Mouse (Mus musculus) megakaryocyte, adult 5-6 weeks (primary cell): ENCODE results near the gene Tm9sf1. TPM values are rescaled to one million over a fixed set of nuclear protein-coding genes. Genes with fewer than 3 reads are reported as not detected.

Experiments used
- ATAC-seq: 2 replicates; pipeline ENCODE4 v1.8.0; 2016; ENCODE audit warnings: mild to moderate bottlenecking, inconsistent platforms; ENCODE audit not compliant: poor library complexity, severe bottlenecking
- total RNA-seq, 2 experiments: library from RNA; stranded (forward) in 1 of 2; stranded (reverse) in 1 of 2; fragments of 153-499, 151-499 nt in 1 of 2; fragments of 221-1000, 200-1000 nt in 1 of 2; gene quantifications; 2 replicates each; pipeline versions ENCODE4 v1.2.3 to v1.2.4; 2015 to 2017

Gene Tm9sf1
- total RNA-seq, 2 experiments from 2014 or later, result 41.1 to 50.8 TPM

GRCm38 (mm10) chr14:55591331-55591891 lies 52.2 kb downstream of the Tm9sf1 start, which contains the start of gene Rnf31:
TSS of gene Rnf31 (plus strand) at chr14:55591708.
- ATAC-seq, result peak; percentile 81

- peak; percentile 77 for ATAC-seq
Measured at GRCm38 (mm10) chr14:55590748-55591330, 52.8 kb downstream of the Tm9sf1 start, which contains the start of gene Psme2. TSS of gene Psme2 (minus strand) at chr14:55591113.

GRCm38 (mm10) chr14:55589771-55590448 lies 53.7 kb downstream of the Tm9sf1 start:
- ATAC-seq, result no peak

- no peak for ATAC-seq
Measured at GRCm38 (mm10) chr14:55589271-55589670, 54.3 kb downstream of the Tm9sf1 start.

GRCm38 (mm10) chr14:55586149-55586548 lies 57.5 kb downstream of the Tm9sf1 start:
- no peak for ATAC-seq

Other genes with a start within 250 kb of the Tm9sf1 start
Only the 30 nearest of the 34 such genes appear.
- gene Dhrs4, start 165.0 kb downstream of the Tm9sf1 start, total RNA-seq (2015), result 31.2 and 34.4 TPM in 2 replicates
- gene Dhrs4, start 165.0 kb downstream of the Tm9sf1 start, total RNA-seq (2017), result 43.1 and 47.6 TPM in 2 replicates
- 0.16 and 1.5 TPM in 2 replicates for gene Carmil3, start 153.2 kb downstream of the Tm9sf1 start, total RNA-seq (2015)
- 0.15 TPM in 1 of 2 replicates, not detected in the other for gene Carmil3, start 153.2 kb downstream of the Tm9sf1 start, total RNA-seq (2017)
- not detected in 2 replicates for gene Cpne6, start 133.4 kb downstream of the Tm9sf1 start, total RNA-seq (2015)
- not detected in 2 replicates for gene Cpne6, start 133.4 kb downstream of the Tm9sf1 start, total RNA-seq (2017)
- not detected in 2 replicates for gene Nrl, start 118.8 kb downstream of the Tm9sf1 start, total RNA-seq (2015)
- not detected in 2 replicates for gene Nrl, start 118.8 kb downstream of the Tm9sf1 start, total RNA-seq (2017)
- gene Pck2, start 103.5 kb downstream of the Tm9sf1 start, total RNA-seq (2015), result 11.7 and 16.0 TPM in 2 replicates
- gene Pck2, start 103.5 kb downstream of the Tm9sf1 start, total RNA-seq (2017), result 26.3 and 30.3 TPM in 2 replicates
- 41.6 and 47.3 TPM in 2 replicates for gene Dcaf11, start 83.8 kb downstream of the Tm9sf1 start, total RNA-seq (2015)
- 43.5 and 107 TPM in 2 replicates for gene Dcaf11, start 83.8 kb downstream of the Tm9sf1 start, total RNA-seq (2017)
- 2.1 and 4.1 TPM in 2 replicates for gene A730061H03Rik, start 83.4 kb downstream of the Tm9sf1 start, total RNA-seq (2015)
- 2.6 and 9.3 TPM in 2 replicates for gene A730061H03Rik, start 83.4 kb downstream of the Tm9sf1 start, total RNA-seq (2017)
- 0.33 TPM in 1 of 2 replicates, not detected in the other for gene Fitm1, start 68.2 kb downstream of the Tm9sf1 start, total RNA-seq (2015)
- not detected in 2 replicates for gene Fitm1, start 68.2 kb downstream of the Tm9sf1 start, total RNA-seq (2017)
- 707 and 794 TPM in 2 replicates for gene Psme1, start 65.7 kb downstream of the Tm9sf1 start, total RNA-seq (2015)
- gene Psme1, start 65.7 kb downstream of the Tm9sf1 start, total RNA-seq (2017), result 278 and 305 TPM in 2 replicates
- gene Emc9, start 58.5 kb downstream of the Tm9sf1 start, total RNA-seq (2015), result 11.2 and 15.9 TPM in 2 replicates
- 8.2 and 10.5 TPM in 2 replicates for gene Emc9, start 58.5 kb downstream of the Tm9sf1 start, total RNA-seq (2017)
- gene Psme2, start 52.7 kb downstream of the Tm9sf1 start, total RNA-seq (2015), result 420 and 439 TPM in 2 replicates
- gene Psme2, start 52.7 kb downstream of the Tm9sf1 start, total RNA-seq (2017), result 286 and 332 TPM in 2 replicates
- 27.2 and 42.8 TPM in 2 replicates for gene Rnf31, start 52.1 kb downstream of the Tm9sf1 start, total RNA-seq (2015)
- gene Rnf31, start 52.1 kb downstream of the Tm9sf1 start, total RNA-seq (2017), result 20.2 and 25.7 TPM in 2 replicates
- 69.7 and 70.9 TPM in 2 replicates for gene Irf9, start 40.2 kb downstream of the Tm9sf1 start, total RNA-seq (2015)
- 92.0 and 98.7 TPM in 2 replicates for gene Irf9, start 40.2 kb downstream of the Tm9sf1 start, total RNA-seq (2017)
- gene Rec8, start 25.8 kb downstream of the Tm9sf1 start, total RNA-seq (2015), result 0.42 and 2.2 TPM in 2 replicates
- 0.15 and 2.2 TPM in 2 replicates for gene Rec8, start 25.8 kb downstream of the Tm9sf1 start, total RNA-seq (2017)
- 8.8 and 11.4 TPM in 2 replicates for gene Ipo4, start 7.8 kb downstream of the Tm9sf1 start, total RNA-seq (2015)
- gene Ipo4, start 7.8 kb downstream of the Tm9sf1 start, total RNA-seq (2017), result 2.1 and 5.1 TPM in 2 replicates
- 1.3 and 4.3 TPM in 2 replicates for gene Gm49378, start 5.9 kb downstream of the Tm9sf1 start, total RNA-seq (2015)
- 0.84 and 1.7 TPM in 2 replicates for gene Gm49378, start 5.9 kb downstream of the Tm9sf1 start, total RNA-seq (2017)
- gene Tssk4, start 6.4 kb upstream of the Tm9sf1 start, total RNA-seq (2015), result 1.0 and 1.4 TPM in 2 replicates
- 0.26 and 0.89 TPM in 2 replicates for gene Tssk4, start 6.4 kb upstream of the Tm9sf1 start, total RNA-seq (2017)
- gene Mdp1, start 16.7 kb upstream of the Tm9sf1 start, total RNA-seq (2015), result 30.5 and 34.4 TPM in 2 replicates
- gene Mdp1, start 16.7 kb upstream of the Tm9sf1 start, total RNA-seq (2017), result 27.0 and 28.3 TPM in 2 replicates
- gene Gmpr2, start 28.1 kb upstream of the Tm9sf1 start, total RNA-seq (2015), result 24.0 and 24.8 TPM in 2 replicates
- 26.2 and 29.7 TPM in 2 replicates for gene Gmpr2, start 28.1 kb upstream of the Tm9sf1 start, total RNA-seq (2017)
- 421 and 452 TPM in 2 replicates for gene Nedd8, start 28.3 kb upstream of the Tm9sf1 start, total RNA-seq (2015)
- 297 and 326 TPM in 2 replicates for gene Nedd8, start 28.3 kb upstream of the Tm9sf1 start, total RNA-seq (2017)
- gene Tinf2, start 38.0 kb upstream of the Tm9sf1 start, total RNA-seq (2015), result 24.2 and 27.2 TPM in 2 replicates
- gene Tinf2, start 38.0 kb upstream of the Tm9sf1 start, total RNA-seq (2017), result 25.1 and 39.8 TPM in 2 replicates
- gene Tgm1, start 70.1 kb upstream of the Tm9sf1 start, total RNA-seq (2015), result 1.6 and 1.7 TPM in 2 replicates
- gene Tgm1, start 70.1 kb upstream of the Tm9sf1 start, total RNA-seq (2017), result 1.0 and 2.1 TPM in 2 replicates
- gene Rabggta, start 78.5 kb upstream of the Tm9sf1 start, total RNA-seq (2015), result 10.0 and 12.5 TPM in 2 replicates
- 8.5 and 13.7 TPM in 2 replicates for gene Rabggta, start 78.5 kb upstream of the Tm9sf1 start, total RNA-seq (2017)
- gene Dhrs1, start 101.9 kb upstream of the Tm9sf1 start, total RNA-seq (2015), result 112 and 121 TPM in 2 replicates
- 44.1 and 55.0 TPM in 2 replicates for gene Dhrs1, start 101.9 kb upstream of the Tm9sf1 start, total RNA-seq (2017)
- 10.4 and 12.2 TPM in 2 replicates for gene Nop9, start 101.9 kb upstream of the Tm9sf1 start, total RNA-seq (2015)
- gene Nop9, start 101.9 kb upstream of the Tm9sf1 start, total RNA-seq (2017), result 11.7 and 13.9 TPM in 2 replicates
- gene Cideb, start 114.7 kb upstream of the Tm9sf1 start, total RNA-seq (2015), result 0.27 and 1.5 TPM in 2 replicates
- 0.22 TPM in 1 of 2 replicates, not detected in the other for gene Cideb, start 114.7 kb upstream of the Tm9sf1 start, total RNA-seq (2017)
- 0.16 and 0.21 TPM in 2 replicates for gene Ltb4r2, start 117.6 kb upstream of the Tm9sf1 start, total RNA-seq (2015)
- 0.33 and 0.53 TPM in 2 replicates for gene Ltb4r2, start 117.6 kb upstream of the Tm9sf1 start, total RNA-seq (2017)
- gene Ltb4r1, start 122.2 kb upstream of the Tm9sf1 start, total RNA-seq (2015), result 41.4 and 46.4 TPM in 2 replicates
- 57.4 and 68.0 TPM in 2 replicates for gene Ltb4r1, start 122.2 kb upstream of the Tm9sf1 start, total RNA-seq (2017)
- not detected in 2 replicates for gene Adcy4, start 140.3 kb upstream of the Tm9sf1 start, total RNA-seq (2015)
- gene Adcy4, start 140.3 kb upstream of the Tm9sf1 start, total RNA-seq (2017), result 0.15 TPM in 1 of 2 replicates, not detected in the other
- 79.0 and 82.5 TPM in 2 replicates for gene Ripk3, start 145.1 kb upstream of the Tm9sf1 start, total RNA-seq (2015)
- gene Ripk3, start 145.1 kb upstream of the Tm9sf1 start, total RNA-seq (2017), result 24.2 and 30.0 TPM in 2 replicates